Mouse (Mus musculus) cerebellum, adult 2 months (tissue): ENCODE results near the gene Iqsec1.

Source experiments
- CTCF ChIP-seq: fragments of 200-500 bp; IDR thresholded peaks from 2 replicates; pipeline ENCODE4 v1.5.1; 2011; ENCODE audit warnings: low read depth, mild to moderate bottlenecking, control low read depth, low read length, moderate library complexity, borderline replicate concordance; ENCODE audit not compliant: insufficient read depth
- POLR2A ChIP-seq: fragments of 200-500 bp; IDR thresholded peaks from 2 replicates; pipeline ENCODE4 v1.6.1; 2011; ENCODE audit warnings: low read length, control low read depth, borderline replicate concordance; ENCODE audit not compliant: insufficient read depth

DNA sequence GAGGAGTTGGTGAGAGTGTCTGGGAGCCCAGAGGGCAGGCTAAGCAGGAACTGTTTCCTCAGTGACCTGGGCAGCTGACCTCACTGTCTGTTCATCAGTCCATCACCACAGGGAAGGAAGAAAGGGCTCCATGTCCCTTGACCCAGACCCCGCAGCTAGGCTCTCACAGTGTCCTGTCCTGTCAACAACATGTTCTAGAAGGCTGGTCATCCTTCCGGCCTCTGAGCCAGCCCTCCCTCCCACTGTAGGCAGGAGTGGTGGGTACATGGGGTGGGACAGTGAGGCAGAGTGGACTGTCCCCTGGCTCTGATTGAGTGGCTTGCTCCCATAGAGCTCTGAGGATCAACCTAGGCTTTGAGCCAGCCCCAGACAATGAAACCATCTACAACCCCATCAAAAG is 284.7 kb downstream of the Iqsec1 start:
- TF ChIP-seq CTCF (no peak), POLR2A (no peak)
